Mouse (Mus musculus) cerebellum, adult 8-10 months (tissue): ENCODE measurements around the gene Fars2.

Source experiments
- DNase-seq: peaks from one replicate; pipeline ENCODE4 v3.0.0; 2022

Gene Fars2

GRCm38 (mm10) chr13:36530852-36531251 lies 413.6 kb downstream of the Fars2 start:
- no peak for DNase-seq

GRCm38 (mm10) chr13:36531893-36532292 lies 414.7 kb downstream of the Fars2 start:
- no peak for DNase-seq

- DNase-seq, result no peak
These were observed 415.9 kb downstream of the Fars2 start for GRCm38 (mm10) chr13:36533071-36533470.

GRCm38 (mm10) chr13:36533518-36533917 lies 416.3 kb downstream of the Fars2 start:
- DNase-seq, result no peak

GRCm38 (mm10) chr13:36533966-36534540 lies 416.8 kb downstream of the Fars2 start:
- no peak for DNase-seq

- no peak for DNase-seq
These were observed 420.4 kb downstream of the Fars2 start for GRCm38 (mm10) chr13:36537580-36537979.

- DNase-seq, result no peak
These were observed 421.2 kb downstream of the Fars2 start for GRCm38 (mm10) chr13:36538385-36538784.

- no peak for DNase-seq
These were observed 423.0 kb downstream of the Fars2 start for GRCm38 (mm10) chr13:36540231-36540630.

GRCm38 (mm10) chr13:36541287-36541780 lies 424.1 kb downstream of the Fars2 start:
- no peak for DNase-seq

GRCm38 (mm10) chr13:36550694-36551093 lies 433.5 kb downstream of the Fars2 start:
- no peak for DNase-seq

GRCm38 (mm10) chr13:36552522-36553246 lies 435.5 kb downstream of the Fars2 start:
- DNase-seq, result no peak

GRCm38 (mm10) chr13:36553247-36553642 lies 436.0 kb downstream of the Fars2 start:
- DNase-seq, result no peak

GRCm38 (mm10) chr13:36554743-36555142 lies 437.5 kb downstream of the Fars2 start:
- DNase-seq, result no peak

- DNase-seq, result no peak
These were observed 445.5 kb downstream of the Fars2 start for GRCm38 (mm10) chr13:36562447-36563441.

- no peak for DNase-seq
These were observed 447.6 kb downstream of the Fars2 start for GRCm38 (mm10) chr13:36564764-36565315.

GRCm38 (mm10) chr13:36576781-36577180 lies 459.6 kb downstream of the Fars2 start:
- DNase-seq, result no peak

- DNase-seq, result no peak
These were observed 460.8 kb downstream of the Fars2 start for GRCm38 (mm10) chr13:36577916-36578568.

- peak; percentile 87 for DNase-seq
These were observed 461.5 kb downstream of the Fars2 start for GRCm38 (mm10) chr13:36578569-36579333.

GRCm38 (mm10) chr13:36582406-36583070 lies 465.3 kb downstream of the Fars2 start:
- DNase-seq, result no peak

- DNase-seq, result no peak
These were observed 466.4 kb downstream of the Fars2 start for GRCm38 (mm10) chr13:36583481-36584151.
